Mouse (Mus musculus) midbrain, postnatal 0 days (tissue): ENCODE results near the gene Mrm2. TPM values are rescaled to one million over a fixed set of nuclear protein-coding genes. Genes with fewer than 3 reads are reported as not detected.

Experiments used
- ATAC-seq: fragments of 200-750 bp; cut with Nextera tagmentation; 2 replicates; pipeline ENCODE4 v1.8.0; 2017; ENCODE audit warnings: moderate number of reproducible peaks, mild to moderate bottlenecking, moderate TSS enrichment, moderate library complexity; ENCODE audit not compliant: low FRiP score
- DNase-seq: peaks from one replicate; pipeline ENCODE4 v3.0.0-alpha.2; 2015; ENCODE audit warnings: low spot score
- H3K27ac ChIP-seq: fragments of 300-500 bp; sonication (generic); 2 replicates; pipeline ENCODE4 v1.5.1; 2014; ENCODE audit warnings: low read depth, mild to moderate bottlenecking, low read length, mixed read lengths
- H3K27me3 ChIP-seq: fragments of 300-500 bp; sonication (generic); 2 replicates; pipeline ENCODE4 v1.6.1; 2014; ENCODE audit warnings: low read length, control low read depth, mixed read lengths; ENCODE audit not compliant: insufficient read depth
- H3K36me3 ChIP-seq: fragments of 300-500 bp; sonication (generic); 2 replicates; pipeline ENCODE4 v1.6.1; 2014; ENCODE audit warnings: low read length, control low read depth, mixed read lengths; ENCODE audit not compliant: insufficient read depth
- H3K4me1 ChIP-seq: fragments of 300-500 bp; sonication (generic); 2 replicates; pipeline ENCODE4 v1.6.1; 2014; ENCODE audit warnings: mild to moderate bottlenecking, control low read depth, antibody characterized with exemption, low read length, mixed read lengths; ENCODE audit not compliant: insufficient read depth
- H3K4me2 ChIP-seq: fragments of 300-500 bp; sonication (generic); 2 replicates; pipeline ENCODE4 v1.6.1; 2014; ENCODE audit warnings: low read depth, mild to moderate bottlenecking, low read length, mixed read lengths; ENCODE audit not compliant: poor library complexity, severe bottlenecking
- H3K4me3 ChIP-seq: fragments of 300-500 bp; sonication (generic); 2 replicates; pipeline ENCODE4 v1.5.1; 2014; ENCODE audit warnings: low read depth, mild to moderate bottlenecking, low read length, moderate library complexity
- H3K9ac ChIP-seq: fragments of 300-500 bp; sonication (generic); replicated peaks from 2 replicates; pipeline ENCODE4 v1.6.1; 2014; ENCODE audit warnings: mild to moderate bottlenecking, low read length, moderate library complexity, mixed read lengths; ENCODE audit not compliant: poor library complexity, severe bottlenecking
- H3K9me3 ChIP-seq: fragments of 300-500 bp; sonication (generic); 2 replicates; pipeline ENCODE4 v1.6.1; 2016; ENCODE audit warnings: low read length, control low read depth
- CTCF ChIP-seq: IDR thresholded peaks from 2 replicates; pipeline ENCODE4 v1.5.1; 2016; ENCODE audit warnings: antibody characterized with exemption, mild to moderate bottlenecking
- WGBS: fragments of 180-500 bp; shearing (Covaris S2); extraction: QIAGEN DNeasy Blood & Tissue Kit; methylation state at CpG from one replicate; pipeline ENCODE4 v1.1.7; 2014; 5-methylcytosine and 5-hydroxymethylcytosine counted together
- polyA plus RNA-seq: library from polyadenylated mRNA; unstranded; fragments of >200 nt; fragmentation: Nextera tagmentation; extraction: Ambion mirVana; gene quantifications from 2 replicates; pipeline ENCODE4 v1.2.1, GENCODE M21; 2015
- total RNA-seq: library from RNA; depleted of rRNA; stranded (reverse); fragments of >200 nt; gene quantifications from 2 replicates; pipeline ENCODE4 v1.2.3, GENCODE M21; 2014

The Mrm2 gene
- total and polyA plus RNA-seq, 2 experiments from 2014 or later: 14.7 to 15.1 TPM

DNA sequence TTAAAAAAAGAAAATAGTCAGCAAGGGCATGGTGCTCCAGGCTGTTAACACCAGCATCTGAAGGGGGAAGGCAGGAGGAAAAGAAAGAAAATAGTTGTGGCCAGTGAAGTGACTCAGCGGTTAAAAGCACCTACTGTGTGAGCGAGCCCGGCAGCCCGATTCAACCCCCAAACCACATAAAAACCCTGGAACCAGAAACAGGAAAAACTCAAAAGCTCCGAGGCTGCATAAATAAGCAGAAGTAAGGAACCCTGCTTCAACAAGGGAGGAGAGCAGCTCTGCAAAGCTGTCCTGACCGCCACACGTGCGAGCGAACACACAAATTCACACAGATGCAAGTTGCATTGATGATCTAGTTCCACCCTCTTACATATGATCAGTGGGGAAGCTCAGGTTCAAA lies 18.2 kb upstream of the Mrm2 start:
- H3K27me3 ChIP-seq: no peaks in the 10 kb centered on the region
- H3K36me3 ChIP-seq: peaks cover 43% of the 10 kb centered on the region
- H3K9me3 ChIP-seq: no peaks in the 10 kb centered on the region
- TF ChIP-seq CTCF: no peak
- no peak overlapping the region for H3K9ac ChIP-seq
- no peak overlapping the region for H3K4me3 ChIP-seq
- no peak overlapping the region for H3K4me2 ChIP-seq
- WGBS: 92% methylated on average over 9 of the region's 9 CpGs
- H3K27ac ChIP-seq: no peak overlapping the region
- DNase-seq (no peak), ATAC-seq (no peak)
- no peaks in the 10 kb centered on the region for H3K4me1 ChIP-seq

DNA sequence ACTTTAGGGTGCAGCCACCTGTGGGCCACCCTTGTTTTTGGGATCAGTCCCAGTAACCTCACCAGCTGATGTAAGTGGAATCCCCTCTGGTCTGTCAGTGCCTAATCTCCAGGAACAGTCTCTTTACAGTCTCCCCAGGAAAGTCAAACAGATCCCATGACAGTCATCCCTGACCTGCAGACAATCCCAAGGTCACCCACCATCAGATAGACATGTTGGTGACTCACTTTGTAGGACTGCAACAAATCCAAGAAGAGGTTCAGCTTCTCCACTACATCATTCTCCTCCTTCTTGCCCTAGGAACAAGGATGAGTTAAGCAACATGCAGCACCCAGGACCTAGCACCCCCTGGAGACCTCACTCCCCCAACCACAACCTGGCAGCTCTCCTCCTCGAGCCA lies 14.4 kb upstream of the Mrm2 start:
- Histone ChIP-seq H3K4me3 (no peak overlapping the region), H3K36me3 (peaks cover 35% of the 10 kb centered on the region), H3K27me3 (no peaks in the 10 kb centered on the region), H3K4me1 (no peaks in the 10 kb centered on the region), H3K9me3 (no peaks in the 10 kb centered on the region), H3K4me2 (no peak overlapping the region), H3K27ac (no peak overlapping the region), H3K9ac (no peak overlapping the region)
- ATAC-seq (no peak), DNase-seq (no peak)
- 89% methylated on average over 1 of the region's 1 CpGs for WGBS
- TF ChIP-seq CTCF: no peak

DNA sequence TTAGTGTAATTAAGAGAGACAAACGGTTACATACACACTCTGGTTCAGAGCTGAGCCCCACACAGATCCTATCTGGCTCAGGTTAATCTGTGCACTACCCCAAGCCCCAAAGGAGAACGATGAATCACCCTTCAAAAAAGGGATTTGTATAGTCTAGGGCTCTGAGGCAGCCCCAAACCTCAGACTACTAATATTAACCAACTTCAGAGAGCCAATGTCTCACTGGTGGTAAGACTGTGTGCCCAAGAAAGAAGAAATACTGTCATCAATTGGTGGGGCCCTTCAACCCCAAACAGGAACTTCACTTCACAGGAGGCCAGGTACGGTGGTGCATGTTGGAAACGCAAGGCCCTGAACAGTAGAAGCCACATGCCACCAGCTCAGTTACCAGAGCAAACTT lies 13.5 kb upstream of the Mrm2 start:
- H3K36me3 ChIP-seq: peaks cover 42% of the 10 kb centered on the region
- DNase-seq: no peak
- no peak overlapping the region for H3K27ac ChIP-seq
- no peaks in the 10 kb centered on the region for H3K4me1 ChIP-seq
- no peak for TF ChIP-seq CTCF
- H3K9ac ChIP-seq: no peak overlapping the region
- no peaks in the 10 kb centered on the region for H3K27me3 ChIP-seq
- WGBS: 93% methylated on average over 4 of the region's 4 CpGs
- no peak overlapping the region for H3K4me2 ChIP-seq
- ATAC-seq: no peak
- H3K4me3 ChIP-seq: no peak overlapping the region
- no peaks in the 10 kb centered on the region for H3K9me3 ChIP-seq

GRCm38 (mm10) chr5:140342880-140343279 lies 11.2 kb upstream of the Mrm2 start:
- H3K36me3 ChIP-seq: peaks cover 53% of the 10 kb centered on the region
- H3K27ac ChIP-seq: no peak overlapping the region
- no peaks in the 10 kb centered on the region for H3K9me3 ChIP-seq
- 91% methylated on average over 4 of the region's 4 CpGs for WGBS
- ATAC-seq (no peak), DNase-seq (no peak)
- no peaks in the 10 kb centered on the region for H3K27me3 ChIP-seq
- H3K4me3 ChIP-seq: no peak overlapping the region
- H3K9ac ChIP-seq: no peak overlapping the region
- no peaks in the 10 kb centered on the region for H3K4me1 ChIP-seq
- no peak overlapping the region for H3K4me2 ChIP-seq
- peak; percentile 33; the same call in 1 of the 2 replicates for TF ChIP-seq CTCF

GRCm38 (mm10) chr5:140339836-140340235 lies 8.1 kb upstream of the Mrm2 start:
- Histone ChIP-seq H3K27me3 (no peaks in the 10 kb centered on the region), H3K4me3 (no peak overlapping the region), H3K9me3 (no peaks in the 10 kb centered on the region), H3K36me3 (peaks cover 38% of the 10 kb centered on the region), H3K4me1 (no peaks in the 10 kb centered on the region), H3K27ac (no peak overlapping the region), H3K9ac (no peak overlapping the region), H3K4me2 (no peak overlapping the region)
- DNase-seq (no peak), ATAC-seq (no peak)
- WGBS: 92% methylated on average over 3 of the region's 3 CpGs
- TF ChIP-seq CTCF: no peak

DNA sequence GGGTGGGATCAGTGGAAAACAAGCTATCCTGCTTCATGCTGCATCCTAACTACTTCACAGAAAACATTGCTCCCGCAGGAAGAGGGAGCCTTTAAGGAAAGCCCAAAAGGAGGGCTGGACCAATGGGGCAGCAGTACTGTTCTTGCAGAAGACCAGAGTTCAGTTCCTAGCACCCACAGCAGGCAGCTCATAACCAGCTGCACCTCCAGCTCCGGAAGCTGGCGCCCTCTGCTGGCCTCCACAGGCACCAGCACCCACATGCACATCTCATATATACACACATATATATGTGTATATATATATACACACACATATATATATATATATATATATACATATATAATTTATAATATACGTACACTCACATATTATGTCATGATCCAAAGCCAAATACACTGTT lies 7.1 kb upstream of the Mrm2 start:
- TF ChIP-seq CTCF: peak; percentile 27; the same call in 1 of the 2 replicates
- ATAC-seq: no peak
- 96% methylated on average over 4 of the region's 4 CpGs for WGBS
- H3K4me1 ChIP-seq: no peaks in the 10 kb centered on the region
- no peaks in the 10 kb centered on the region for H3K9me3 ChIP-seq
- H3K4me2 ChIP-seq: no peak overlapping the region
- no peak overlapping the region for H3K9ac ChIP-seq
- H3K27ac ChIP-seq: no peak overlapping the region
- peaks cover 27% of the 10 kb centered on the region for H3K36me3 ChIP-seq
- no peak for DNase-seq
- no peaks in the 10 kb centered on the region for H3K27me3 ChIP-seq
- H3K4me3 ChIP-seq: no peak overlapping the region
